Mouse (Mus musculus) urinary bladder, adult 2 months (tissue): ENCODE results near the gene Olfr353. TPM values are rescaled to one million over a fixed set of nuclear protein-coding genes. Genes with fewer than 3 reads are reported as not detected.

ENCODE experiments used
- DNase-seq: peaks from one replicate; pipeline ENCODE4 v3.0.0; 2022; ENCODE audit warnings: low spot score
- polyA plus RNA-seq: library from polyadenylated mRNA; depleted of rRNA; stranded (reverse); fragments of >200 nt; gene quantifications from 2 replicates; pipeline ENCODE4 v1.2.3, GENCODE M21; 2012; rRNA removed

The Olfr353 gene
- polyA plus RNA-seq = not detected in 2 replicates

GRCm38 (mm10) chr2:36892836-36893235 lies at the start of gene Olfr353:
Olfr353 (minus strand) TSS chr2:36892936.
- no peak for DNase-seq

- no peak for DNase-seq
Measured at GRCm38 (mm10) chr2:36936821-36937220, 44.1 kb upstream of the Olfr353 start, which contains the start of gene Olfr356. Olfr356 (plus strand) TSS chr2:36937121.

- DNase-seq = no peak
Measured at GRCm38 (mm10) chr2:36928797-36929196, 36.1 kb upstream of the Olfr353 start, which contains the start of gene Olfr355. Olfr355 (minus strand) TSS chr2:36928897.

GRCm38 (mm10) chr2:36905380-36905779 lies 12.6 kb upstream of the Olfr353 start, which contains the start of gene Olfr354:
Olfr354 (plus strand) TSS chr2:36905680.
- DNase-seq = no peak

- no peak for DNase-seq
Measured at GRCm38 (mm10) chr2:36897114-36897513, 4.4 kb upstream of the Olfr353 start.

GRCm38 (mm10) chr2:36868160-36868559 lies 24.6 kb downstream of the Olfr353 start, which contains the start of gene Olfr352:
Olfr352 (plus strand) TSS chr2:36868460.
- DNase-seq = no peak

- no peak for DNase-seq
Measured at GRCm38 (mm10) chr2:36862560-36862959, 30.2 kb downstream of the Olfr353 start, which contains the start of gene Olfr351. Olfr351 (minus strand) TSS chr2:36862660.

- no peak for DNase-seq
Measured at GRCm38 (mm10) chr2:36846010-36846409, 46.7 kb downstream of the Olfr353 start, which contains the start of gene Olfr350. Olfr350 (plus strand) TSS chr2:36846310.

Other genes with a start within 250 kb of the Olfr353 start
- gene Olfr346, start 207.1 kb downstream of the Olfr353 start, polyA plus RNA-seq = not detected in 2 replicates
- gene Olfr347, start 161.0 kb downstream of the Olfr353 start, polyA plus RNA-seq = not detected in 2 replicates
- not detected in 2 replicates for gene Olfr348, start 108.7 kb downstream of the Olfr353 start, polyA plus RNA-seq
- gene Olfr50, start 102.4 kb downstream of the Olfr353 start, polyA plus RNA-seq = not detected in 2 replicates
- gene Olfr3, start 75.9 kb downstream of the Olfr353 start, polyA plus RNA-seq = not detected in 2 replicates
- gene Olfr350, start 46.6 kb downstream of the Olfr353 start, polyA plus RNA-seq = not detected in 2 replicates
- gene Olfr351, start 30.3 kb downstream of the Olfr353 start, polyA plus RNA-seq = not detected in 2 replicates
- gene Olfr352, start 24.5 kb downstream of the Olfr353 start, polyA plus RNA-seq = not detected in 2 replicates
- not detected in 2 replicates for gene Olfr354, start 12.7 kb upstream of the Olfr353 start, polyA plus RNA-seq
- gene Olfr355, start 36.0 kb upstream of the Olfr353 start, polyA plus RNA-seq = not detected in 2 replicates
- gene Olfr356, start 44.2 kb upstream of the Olfr353 start, polyA plus RNA-seq = not detected in 2 replicates
- gene Olfr357, start 100.9 kb upstream of the Olfr353 start, polyA plus RNA-seq = not detected in 2 replicates
- gene Olfr358, start 116.4 kb upstream of the Olfr353 start, polyA plus RNA-seq = not detected in 2 replicates
- not detected in 2 replicates for gene Olfr360, start 172.8 kb upstream of the Olfr353 start, polyA plus RNA-seq
- not detected in 2 replicates for gene Olfr361, start 196.4 kb upstream of the Olfr353 start, polyA plus RNA-seq
- not detected in 2 replicates for gene Olfr362, start 225.0 kb upstream of the Olfr353 start, polyA plus RNA-seq
- not detected in 2 replicates for gene Olfr364-ps1, start 246.4 kb upstream of the Olfr353 start, polyA plus RNA-seq